Mouse (Mus musculus) ES-Bruce4 (cell line): ENCODE data around the gene Nrxn3.

Experiments
- CTCF ChIP-seq: IDR thresholded peaks from one replicate; pipeline ENCODE4 v1.8.1; 2011; ENCODE audit warnings: low read depth, low read length
- POLR2A ChIP-seq: IDR thresholded peaks from one replicate; pipeline ENCODE4 v1.8.1; 2011; ENCODE audit warnings: low read length; ENCODE audit not compliant: insufficient read depth

- TF ChIP-seq POLR2A (no peak), CTCF (no peak)
Observed at GRCm38 (mm10) chr12:90113351-90113791, 1390.7 kb downstream of the Nrxn3 start.
